Mouse (Mus musculus): ENCODE data around the gene Hsf2bp. TPM values are rescaled to one million over a fixed set of nuclear protein-coding genes. Genes with fewer than 3 reads are reported as not detected.

Gene Hsf2bp
- polyA plus RNA-seq, 1 experiment from 2014 or later: 0.13 TPM

GRCm38 (mm10) chr17:32023088-32023487 is 13.1 kb downstream of the Hsf2bp start:
- no peak overlapping the region for H3K9ac ChIP-seq (ENCODE audit: low read length)
- 58% methylated on average over 8 of the region's 8 CpGs for WGBS

GRCm38 (mm10) chr17:32022551-32022950 is 13.6 kb downstream of the Hsf2bp start:
- ATAC-seq (replicated peaks; ENCODE audit: extremely low read depth, insufficient read depth, low FRiP score): no peak
- H3K27me3 ChIP-seq (ENCODE audit: control insufficient read depth, insufficient read depth, low read length): no peaks in the 10 kb centered on the region
- H3K9ac ChIP-seq (ENCODE audit: low read length): no peak overlapping the region
- WGBS: 69% methylated on average over 6 of the region's 6 CpGs
- H3K4me1 ChIP-seq (ENCODE audit: control insufficient read depth, insufficient read depth, low read length): peaks cover 17% of the 10 kb centered on the region
- no peak overlapping the region for H3K4me2 ChIP-seq (ENCODE audit: low read depth, low read length)
- H3K4me3 ChIP-seq (ENCODE audit: low read length): no peak overlapping the region
- H3K9me3 ChIP-seq (replicated peaks; ENCODE audit: control insufficient read depth, low read length): no peaks in the 10 kb centered on the region
- no peak overlapping the region for H3K27ac ChIP-seq (ENCODE audit: low read length)
- no peaks in the 10 kb centered on the region for H3K36me3 ChIP-seq (ENCODE audit: control insufficient read depth, insufficient read depth)

More at GRCm38 (mm10) chr17:32023088-32023487, 13.1 kb downstream of the Hsf2bp start:
- Histone ChIP-seq H3K36me3 (ENCODE audit: control insufficient read depth, insufficient read depth) (no peaks in the 10 kb centered on the region), H3K4me3 (ENCODE audit: low read length) (no peak overlapping the region), H3K27me3 (ENCODE audit: control insufficient read depth, insufficient read depth, low read length) (no peaks in the 10 kb centered on the region), H3K4me1 (ENCODE audit: control insufficient read depth, insufficient read depth, low read length) (peaks cover 17% of the 10 kb centered on the region), H3K9me3 (replicated peaks; ENCODE audit: control insufficient read depth, low read length) (no peaks in the 10 kb centered on the region), H3K4me2 (ENCODE audit: low read depth, low read length) (no peak overlapping the region), H3K27ac (ENCODE audit: low read length) (no peak overlapping the region)
- ATAC-seq (replicated peaks; ENCODE audit: extremely low read depth, insufficient read depth, low FRiP score): no peak

- ATAC-seq (replicated peaks; ENCODE audit: extremely low read depth, insufficient read depth, low FRiP score): no peak
- Histone ChIP-seq H3K4me3 (ENCODE audit: low read length) (no peak overlapping the region), H3K27me3 (ENCODE audit: control insufficient read depth, insufficient read depth, low read length) (no peaks in the 10 kb centered on the region), H3K27ac (ENCODE audit: low read length) (no peak overlapping the region), H3K4me1 (ENCODE audit: control insufficient read depth, insufficient read depth, low read length) (peaks cover 17% of the 10 kb centered on the region), H3K4me2 (ENCODE audit: low read depth, low read length) (no peak overlapping the region), H3K9ac (ENCODE audit: low read length) (no peak overlapping the region), H3K9me3 (replicated peaks; ENCODE audit: control insufficient read depth, low read length) (no peaks in the 10 kb centered on the region), H3K36me3 (ENCODE audit: control insufficient read depth, insufficient read depth) (no peaks in the 10 kb centered on the region)
- WGBS: 91% methylated on average over 3 of the region's 3 CpGs
These were observed 14.2 kb downstream of the Hsf2bp start for GRCm38 (mm10) chr17:32021981-32022380.

- WGBS: 57% methylated on average over 5 of the region's 5 CpGs
- Histone ChIP-seq H3K4me2 (ENCODE audit: low read depth, low read length) (peak overlapping the region; percentile 34), H3K9ac (ENCODE audit: low read length) (peak overlapping the region; percentile 58), H3K27ac (ENCODE audit: low read length) (peak overlapping the region; percentile 93), H3K9me3 (replicated peaks; ENCODE audit: control insufficient read depth, low read length) (no peaks in the 10 kb centered on the region), H3K4me3 (ENCODE audit: low read length) (no peak overlapping the region), H3K36me3 (ENCODE audit: control insufficient read depth, insufficient read depth) (no peaks in the 10 kb centered on the region), H3K4me1 (ENCODE audit: control insufficient read depth, insufficient read depth, low read length) (peaks cover 12% of the 10 kb centered on the region), H3K27me3 (ENCODE audit: control insufficient read depth, insufficient read depth, low read length) (no peaks in the 10 kb centered on the region)
- ATAC-seq (replicated peaks; ENCODE audit: extremely low read depth, insufficient read depth, low FRiP score): peak; percentile 85
These were observed 17.8 kb downstream of the Hsf2bp start for GRCm38 (mm10) chr17:32018127-32018894.

- ATAC-seq (replicated peaks; ENCODE audit: extremely low read depth, insufficient read depth, low FRiP score): no peak
- no peaks in the 10 kb centered on the region for H3K27me3 ChIP-seq (ENCODE audit: control insufficient read depth, insufficient read depth, low read length)
- peaks cover 15% of the 10 kb centered on the region for H3K4me1 ChIP-seq (ENCODE audit: control insufficient read depth, insufficient read depth, low read length)
- H3K9me3 ChIP-seq (replicated peaks; ENCODE audit: control insufficient read depth, low read length): no peaks in the 10 kb centered on the region
- H3K4me2 ChIP-seq (ENCODE audit: low read depth, low read length): no peak overlapping the region
- WGBS: 86% methylated on average over 8 of the region's 8 CpGs
- no peaks in the 10 kb centered on the region for H3K36me3 ChIP-seq (ENCODE audit: control insufficient read depth, insufficient read depth)
- no peak overlapping the region for H3K9ac ChIP-seq (ENCODE audit: low read length)
- H3K4me3 ChIP-seq (ENCODE audit: low read length): no peak overlapping the region
- H3K27ac ChIP-seq (ENCODE audit: low read length): no peak overlapping the region
These were observed 19.7 kb downstream of the Hsf2bp start for GRCm38 (mm10) chr17:32016481-32016880.

GRCm38 (mm10) chr17:32013659-32014058 is 22.5 kb downstream of the Hsf2bp start:
- Histone ChIP-seq H3K4me3 (ENCODE audit: low read length) (no peak overlapping the region), H3K9ac (ENCODE audit: low read length) (no peak overlapping the region), H3K27ac (ENCODE audit: low read length) (no peak overlapping the region), H3K4me2 (ENCODE audit: low read depth, low read length) (no peak overlapping the region), H3K27me3 (ENCODE audit: control insufficient read depth, insufficient read depth, low read length) (no peaks in the 10 kb centered on the region), H3K36me3 (ENCODE audit: control insufficient read depth, insufficient read depth) (no peaks in the 10 kb centered on the region), H3K9me3 (replicated peaks; ENCODE audit: control insufficient read depth, low read length) (no peaks in the 10 kb centered on the region), H3K4me1 (ENCODE audit: control insufficient read depth, insufficient read depth, low read length) (peaks cover 11% of the 10 kb centered on the region)
- no peak for ATAC-seq (replicated peaks; ENCODE audit: extremely low read depth, insufficient read depth, low FRiP score)

- Histone ChIP-seq H3K4me2 (ENCODE audit: low read depth, low read length) (no peak overlapping the region), H3K9me3 (replicated peaks; ENCODE audit: control insufficient read depth, low read length) (no peaks in the 10 kb centered on the region), H3K4me3 (ENCODE audit: low read length) (no peak overlapping the region), H3K9ac (ENCODE audit: low read length) (no peak overlapping the region), H3K4me1 (ENCODE audit: control insufficient read depth, insufficient read depth, low read length) (peaks cover 7% of the 10 kb centered on the region), H3K36me3 (ENCODE audit: control insufficient read depth, insufficient read depth) (no peaks in the 10 kb centered on the region), H3K27ac (ENCODE audit: low read length) (no peak overlapping the region), H3K27me3 (ENCODE audit: control insufficient read depth, insufficient read depth, low read length) (no peaks in the 10 kb centered on the region)
- WGBS: 30% methylated on average over 3 of the region's 3 CpGs
- ATAC-seq (replicated peaks; ENCODE audit: extremely low read depth, insufficient read depth, low FRiP score): peak; percentile 4; the same call in 1 of the 2 replicates
These were observed 23.9 kb downstream of the Hsf2bp start for GRCm38 (mm10) chr17:32012254-32012653.

GRCm38 (mm10) chr17:32011694-32012093 is 24.5 kb downstream of the Hsf2bp start:
- ATAC-seq (replicated peaks; ENCODE audit: extremely low read depth, insufficient read depth, low FRiP score): no peak
- Histone ChIP-seq H3K9me3 (replicated peaks; ENCODE audit: control insufficient read depth, low read length) (no peaks in the 10 kb centered on the region), H3K4me3 (ENCODE audit: low read length) (no peak overlapping the region), H3K4me2 (ENCODE audit: low read depth, low read length) (no peak overlapping the region), H3K4me1 (ENCODE audit: control insufficient read depth, insufficient read depth, low read length) (peaks cover 7% of the 10 kb centered on the region), H3K36me3 (ENCODE audit: control insufficient read depth, insufficient read depth) (no peaks in the 10 kb centered on the region), H3K9ac (ENCODE audit: low read length) (no peak overlapping the region), H3K27me3 (ENCODE audit: control insufficient read depth, insufficient read depth, low read length) (no peaks in the 10 kb centered on the region), H3K27ac (ENCODE audit: low read length) (no peak overlapping the region)
- WGBS: 75% methylated on average over 6 of the region's 6 CpGs

- no peaks in the 10 kb centered on the region for H3K4me1 ChIP-seq (ENCODE audit: control insufficient read depth, insufficient read depth, low read length)
- no peak for ATAC-seq (replicated peaks; ENCODE audit: extremely low read depth, insufficient read depth, low FRiP score)
- no peak overlapping the region for H3K4me2 ChIP-seq (ENCODE audit: low read depth, low read length)
- peaks cover 5% of the 10 kb centered on the region; the same call in 1 of the 2 replicates for H3K9me3 ChIP-seq (replicated peaks; ENCODE audit: control insufficient read depth, low read length)
- 60% methylated on average over 5 of the region's 5 CpGs for WGBS
- H3K36me3 ChIP-seq (ENCODE audit: control insufficient read depth, insufficient read depth): no peaks in the 10 kb centered on the region
- no peak overlapping the region for H3K9ac ChIP-seq (ENCODE audit: low read length)
- no peak overlapping the region for H3K4me3 ChIP-seq (ENCODE audit: low read length)
- no peaks in the 10 kb centered on the region for H3K27me3 ChIP-seq (ENCODE audit: control insufficient read depth, insufficient read depth, low read length)
- no peak overlapping the region for H3K27ac ChIP-seq (ENCODE audit: low read length)
These were observed 29.3 kb downstream of the Hsf2bp start for GRCm38 (mm10) chr17:32006800-32007199.
